Mouse (Mus musculus): Measurements from ENCODE around the gene Acp2.

GRCm38 (mm10) chr2:91217032-91217431 is 14.3 kb downstream of the Acp2 start:
- TF ChIP-seq POLR2A (IDR thresholded peaks at IDR 0.05; ENCODE audit: insufficient read depth, low read depth, low read length) (no peak), CTCF (IDR thresholded peaks at IDR 0.05; ENCODE audit: insufficient read depth, low read depth, low read length) (no peak)
